Mouse (Mus musculus): ENCODE measurements at regions not wholly inside any gene's neighbourhood (a gene's known extent, or its start where the extent isn't known, plus 50 kb on each side); places are given as distances from the start of the nearest gene placed in this dataset.

- no peak for ATAC-seq (replicated peaks in 1 of 2; ENCODE audit: insufficient read depth in 1 of 2, low FRiP score in 2 of 2, low TSS enrichment in 1 of 2, low read depth in 1 of 2, poor library complexity in 2 of 2, severe bottlenecking in 2 of 2)
These were observed 216.6 kb upstream of the Kif2a start for GRCm38 (mm10) chr13:107238364-107239034.

- ATAC-seq (replicated peaks in 1 of 2; ENCODE audit: insufficient read depth in 1 of 2, low FRiP score in 2 of 2, low TSS enrichment in 1 of 2, low read depth in 1 of 2, poor library complexity in 2 of 2, severe bottlenecking in 2 of 2): no peak
These were observed 197.5 kb upstream of the Kif2a start for GRCm38 (mm10) chr13:107219456-107219855.

GRCm38 (mm10) chr13:107218351-107218750 lies 196.4 kb upstream of the Kif2a start:
- ATAC-seq (replicated peaks in 1 of 2; ENCODE audit: insufficient read depth in 1 of 2, low FRiP score in 2 of 2, low TSS enrichment in 1 of 2, low read depth in 1 of 2, poor library complexity in 2 of 2, severe bottlenecking in 2 of 2): no peak

GRCm38 (mm10) chr13:107217825-107218224 lies 195.9 kb upstream of the Kif2a start:
- no peak for ATAC-seq (replicated peaks in 1 of 2; ENCODE audit: insufficient read depth in 1 of 2, low FRiP score in 2 of 2, low TSS enrichment in 1 of 2, low read depth in 1 of 2, poor library complexity in 2 of 2, severe bottlenecking in 2 of 2)

GRCm38 (mm10) chr13:107213281-107213680 lies 191.4 kb upstream of the Kif2a start:
- no peak for ATAC-seq (replicated peaks in 1 of 2; ENCODE audit: insufficient read depth in 1 of 2, low FRiP score in 2 of 2, low TSS enrichment in 1 of 2, low read depth in 1 of 2, poor library complexity in 2 of 2, severe bottlenecking in 2 of 2)

- ATAC-seq (replicated peaks in 1 of 2; ENCODE audit: insufficient read depth in 1 of 2, low FRiP score in 2 of 2, low TSS enrichment in 1 of 2, low read depth in 1 of 2, poor library complexity in 2 of 2, severe bottlenecking in 2 of 2): no peak
These were observed 188.8 kb upstream of the Kif2a start for GRCm38 (mm10) chr13:107210676-107211075.

GRCm38 (mm10) chr13:107207354-107208181 lies 185.6 kb upstream of the Kif2a start:
- no peak for ATAC-seq (replicated peaks in 1 of 2; ENCODE audit: insufficient read depth in 1 of 2, low FRiP score in 2 of 2, low TSS enrichment in 1 of 2, low read depth in 1 of 2, poor library complexity in 2 of 2, severe bottlenecking in 2 of 2)

- no peak for ATAC-seq (replicated peaks in 1 of 2; ENCODE audit: insufficient read depth in 1 of 2, low FRiP score in 2 of 2, low TSS enrichment in 1 of 2, low read depth in 1 of 2, poor library complexity in 2 of 2, severe bottlenecking in 2 of 2)
These were observed 177.9 kb upstream of the Kif2a start for GRCm38 (mm10) chr13:107199875-107200274.

- no peak for ATAC-seq (replicated peaks in 1 of 2; ENCODE audit: insufficient read depth in 1 of 2, low FRiP score in 2 of 2, low TSS enrichment in 1 of 2, low read depth in 1 of 2, poor library complexity in 2 of 2, severe bottlenecking in 2 of 2)
These were observed 171.5 kb upstream of the Kif2a start for GRCm38 (mm10) chr13:107193426-107193825.

GRCm38 (mm10) chr13:107187258-107187878 lies 165.4 kb upstream of the Kif2a start:
- no peak for ATAC-seq (replicated peaks in 1 of 2; ENCODE audit: insufficient read depth in 1 of 2, low FRiP score in 2 of 2, low TSS enrichment in 1 of 2, low read depth in 1 of 2, poor library complexity in 2 of 2, severe bottlenecking in 2 of 2)

GRCm38 (mm10) chr13:107182544-107182943 lies 160.6 kb upstream of the Kif2a start:
- ATAC-seq (replicated peaks in 1 of 2; ENCODE audit: insufficient read depth in 1 of 2, low FRiP score in 2 of 2, low TSS enrichment in 1 of 2, low read depth in 1 of 2, poor library complexity in 2 of 2, severe bottlenecking in 2 of 2): peak; percentile 74 to 82

- ATAC-seq (replicated peaks in 1 of 2; ENCODE audit: insufficient read depth in 1 of 2, low FRiP score in 2 of 2, low TSS enrichment in 1 of 2, low read depth in 1 of 2, poor library complexity in 2 of 2, severe bottlenecking in 2 of 2): no peak
These were observed 157.6 kb upstream of the Kif2a start for GRCm38 (mm10) chr13:107179551-107179950.

- no peak for ATAC-seq (replicated peaks in 1 of 2; ENCODE audit: insufficient read depth in 1 of 2, low FRiP score in 2 of 2, low TSS enrichment in 1 of 2, low read depth in 1 of 2, poor library complexity in 2 of 2, severe bottlenecking in 2 of 2)
These were observed 155.7 kb upstream of the Kif2a start for GRCm38 (mm10) chr13:107177595-107177994.

- ATAC-seq (replicated peaks in 1 of 2; ENCODE audit: insufficient read depth in 1 of 2, low FRiP score in 2 of 2, low TSS enrichment in 1 of 2, low read depth in 1 of 2, poor library complexity in 2 of 2, severe bottlenecking in 2 of 2): no peak
These were observed 154.0 kb upstream of the Kif2a start for GRCm38 (mm10) chr13:107175891-107176290.

GRCm38 (mm10) chr13:107168599-107169149 lies 146.7 kb upstream of the Kif2a start:
- ATAC-seq (replicated peaks in 1 of 2; ENCODE audit: insufficient read depth in 1 of 2, low FRiP score in 2 of 2, low TSS enrichment in 1 of 2, low read depth in 1 of 2, poor library complexity in 2 of 2, severe bottlenecking in 2 of 2): peak; percentile 94 to 95

- ATAC-seq (replicated peaks in 1 of 2; ENCODE audit: insufficient read depth in 1 of 2, low FRiP score in 2 of 2, low TSS enrichment in 1 of 2, low read depth in 1 of 2, poor library complexity in 2 of 2, severe bottlenecking in 2 of 2): no peak
These were observed 146.1 kb upstream of the Kif2a start for GRCm38 (mm10) chr13:107167856-107168598.

- ATAC-seq (replicated peaks in 1 of 2; ENCODE audit: insufficient read depth in 1 of 2, low FRiP score in 2 of 2, low TSS enrichment in 1 of 2, low read depth in 1 of 2, poor library complexity in 2 of 2, severe bottlenecking in 2 of 2): no peak
These were observed 129.6 kb upstream of the Kif2a start for GRCm38 (mm10) chr13:107151548-107151947.
